Mouse (Mus musculus): ENCODE results near the gene Smarcb1.

- no peak for TF ChIP-seq POLR2A (IDR thresholded peaks at IDR 0.05; ENCODE audit: low read depth, low read length)
- no peak for TF ChIP-seq CHD2 (IDR thresholded peaks at IDR 0.05; ENCODE audit: low read length)
- no peak for TF ChIP-seq GABPA (IDR thresholded peaks at IDR 0.05; ENCODE audit: insufficient replicate concordance, low read depth, low read length)
- TF ChIP-seq CTCF (conservative IDR thresholded peaks at IDR 0.05 in 1 of 2, IDR thresholded peaks at IDR 0.05 in 1 of 2; ENCODE audit: low read depth in 2 of 2, low read length in 2 of 2) = no peak
- no peak for TF ChIP-seq SIN3A (IDR thresholded peaks at IDR 0.05; ENCODE audit: low read length)
- no peak for TF ChIP-seq UBTF (IDR thresholded peaks at IDR 0.05; ENCODE audit: low read depth, low read length)
- TF ChIP-seq ZC3H11A (IDR thresholded peaks at IDR 0.05; ENCODE audit: low read depth, low read length) = no peak
- TF ChIP-seq KAT2A (IDR thresholded peaks at IDR 0.05; ENCODE audit: insufficient replicate concordance, low read length) = no peak
These were observed 23.3 kb downstream of the Smarcb1 start for GRCm38 (mm10) chr10:75898039-75898564.
